Mouse (Mus musculus) sigmoid colon, adult 10 weeks (tissue): ENCODE measurements around the gene Slitrk2. TPM values are rescaled to one million over a fixed set of nuclear protein-coding genes. Genes with fewer than 3 reads are reported as not detected.

Experiments used
- polyA plus RNA-seq: library from polyadenylated mRNA; stranded (reverse); fragments of 350-450 nt; fragmentation: Illumina TruSeq; extraction: RNeasy Lipid Tissue Mini Kit (QIAGEN cat#74804); gene quantifications from one replicate; pipeline ENCODE4 v1.2.3, GENCODE M21; 2014; ENCODE audit warnings: low read depth, low replicate concordance

The Slitrk2 gene
- polyA plus RNA-seq, result 0.28 TPM

DNA sequence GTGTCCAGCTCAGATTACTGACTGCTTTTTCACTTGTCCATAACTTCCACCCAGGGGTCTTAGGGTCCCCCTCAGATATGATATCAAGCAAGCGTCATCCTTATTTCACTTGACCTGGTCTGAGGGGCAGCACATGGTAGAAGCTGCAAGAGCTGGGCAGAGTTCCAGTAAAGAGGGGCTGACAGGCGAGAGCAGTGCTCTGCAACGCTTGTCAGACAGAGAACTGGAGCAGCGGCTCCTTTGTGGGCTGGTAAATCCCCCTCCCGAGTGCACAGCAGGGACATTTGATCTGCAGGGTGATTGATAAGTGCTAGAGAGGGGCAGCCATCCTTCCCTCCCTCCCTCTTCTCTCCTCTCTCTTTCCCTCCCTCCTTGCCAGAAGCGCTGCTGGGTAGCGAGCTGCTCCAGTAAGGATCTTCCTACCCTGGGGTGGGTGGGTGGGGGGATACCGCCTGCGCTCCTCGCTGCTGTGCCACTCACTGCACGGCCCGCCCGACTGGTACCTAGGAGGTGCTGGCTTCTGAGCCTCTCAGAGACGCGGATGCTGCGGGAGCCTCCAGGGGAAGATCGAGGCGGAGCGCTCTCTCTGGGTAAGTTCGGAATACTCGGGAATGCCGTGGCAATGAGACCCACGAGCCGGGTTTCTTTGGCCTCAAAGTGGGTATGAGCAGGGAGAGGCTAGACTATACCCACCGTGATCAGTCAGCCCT lies at the start of gene Slitrk2:
Gene Slitrk2 (plus strand): TSS at position 408 of the 710 bp plus-strand sequence.

